8 mouse cellular contexts compared by ENCODE assay signal in the genomic region with DNA sequence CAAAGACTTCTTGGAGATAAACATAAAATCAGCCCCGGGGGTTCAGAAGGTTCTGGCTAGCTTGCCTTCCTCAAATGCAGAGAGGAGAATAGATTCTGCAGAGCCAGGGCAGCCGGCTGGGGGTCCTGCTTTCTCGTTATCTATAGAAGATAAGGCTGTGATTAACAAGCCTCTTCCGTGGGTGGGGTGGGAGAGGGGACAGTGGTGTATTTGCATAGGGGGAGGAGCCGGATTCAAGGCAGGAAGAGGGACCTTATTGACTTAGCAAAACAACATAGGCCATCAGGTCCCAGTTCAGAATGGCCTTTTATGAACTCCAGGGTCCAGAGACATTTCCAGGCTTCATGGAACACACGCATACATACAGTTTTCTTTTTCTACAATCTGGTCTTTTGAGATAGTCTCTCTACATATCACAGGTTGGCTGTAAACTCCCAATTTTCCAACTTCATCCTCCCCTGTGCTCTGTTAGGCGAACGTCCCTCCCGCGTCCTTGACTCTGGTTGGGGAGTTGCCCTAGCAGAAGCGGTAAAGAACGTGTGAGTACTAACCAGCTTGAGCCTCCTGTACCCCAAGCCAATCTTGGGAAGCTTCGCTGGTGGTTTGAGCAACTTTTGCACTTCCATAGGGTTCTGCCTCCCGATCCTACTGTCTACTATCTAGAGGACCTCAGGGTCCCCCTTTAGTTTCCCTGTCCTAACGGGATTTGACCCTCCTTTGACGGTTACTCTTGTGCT. TPM values are rescaled to one million over a fixed set of nuclear protein-coding genes. Genes with fewer than 3 reads are reported as not detected.
DNase-seq lines count a peak whose midpoint lies in the region; ATAC-seq and TF ChIP-seq lines count a peak whose summit lies in the region.

No protein-coding gene starts in this region.

- H3K4me2 ChIP-seq in midbrain, postnatal 0 days (ENCODE audit: low read depth, low read length, poor library complexity, severe bottlenecking) = peak overlapping the region; percentile 73

- ATAC-seq in midbrain, postnatal 0 days (ENCODE audit: low FRiP score) = no peak

- peaks cover 96% of the 10 kb centered on the region for H3K27me3 ChIP-seq in heart, embryonic 10.5 days (ENCODE audit: insufficient read depth, poor library complexity, severe bottlenecking)
- peaks cover 18% of the 10 kb centered on the region for H3K27me3 ChIP-seq in midbrain, postnatal 0 days (ENCODE audit: insufficient read depth, low read length)

- peaks cover 24% of the 10 kb centered on the region for H3K4me1 ChIP-seq in heart, embryonic 10.5 days
- H3K4me1 ChIP-seq in midbrain, postnatal 0 days (ENCODE audit: insufficient read depth, low read length) = no peaks in the 10 kb centered on the region

- 3% methylated on average over 16 of the region's 16 CpGs for WGBS in heart, embryonic 10.5 days
- WGBS in midbrain, postnatal 0 days = 12% methylated on average over 16 of the region's 16 CpGs

- DNase-seq in A20 (ENCODE audit: low read depth, low spot score) (peak; percentile 80), ES-CJ7 (ENCODE audit: low read depth, low spot score) (peak; percentile 25), liver (peak; percentile 53)
- no peak for DNase-seq in heart, embryonic 10.5 days (ENCODE audit: low spot score)
- no peak for DNase-seq in midbrain, postnatal 0 days (ENCODE audit: low spot score)
- no peak for DNase-seq in left cerebral cortex, adult 18-20 months (ENCODE audit: low spot score in 2 of 2)
- no peak for DNase-seq in frontal cortex, adult 2 months (ENCODE audit: extremely low spot score in 1 of 2, low spot score in 1 of 2)
- no peak for DNase-seq in cerebellum, adult 11-12 months

- no peak for TF ChIP-seq CTCF in midbrain, postnatal 0 days (IDR thresholded peaks at IDR 0.05)

- H3K27ac ChIP-seq in heart, embryonic 10.5 days = no peak overlapping the region
- H3K27ac ChIP-seq in midbrain, postnatal 0 days (ENCODE audit: low read depth, low read length) = no peak overlapping the region

- H3K9me3 ChIP-seq in heart, embryonic 10.5 days = no peaks in the 10 kb centered on the region
- H3K9me3 ChIP-seq in midbrain, postnatal 0 days (ENCODE audit: low read length) = no peaks in the 10 kb centered on the region

- H3K4me3 ChIP-seq in heart, embryonic 10.5 days = peak overlapping the region; percentile 57
- H3K4me3 ChIP-seq in midbrain, postnatal 0 days (ENCODE audit: low read depth, low read length) = peak overlapping the region; percentile 40

- H3K9ac ChIP-seq in midbrain, postnatal 0 days (replicated peaks; ENCODE audit: low read length, poor library complexity, severe bottlenecking) = no peak overlapping the region; the same call in 1 of the 2 replicates

- H3K36me3 ChIP-seq in heart, embryonic 10.5 days = no peaks in the 10 kb centered on the region
- peaks cover 15% of the 10 kb centered on the region for H3K36me3 ChIP-seq in midbrain, postnatal 0 days (ENCODE audit: insufficient read depth, low read length)

RNA-seq across cellular contexts. Expression of a gene that starts 0.7 kb away (rescaled TPM):
- polyA plus RNA-seq in heart, embryonic 10.5 days (2016; fragmentation: Nextera tagmentation; extraction: Ambion mirVana) = 0.86 and 2.4 TPM in 2 replicates
- total RNA-seq in midbrain, postnatal 0 days (2014; rRNA removed) = 0.47 and 1.8 TPM in 2 replicates
- polyA plus RNA-seq in midbrain, postnatal 0 days (2015; fragmentation: Nextera tagmentation; extraction: Ambion mirVana) = 0.75 and 1.4 TPM in 2 replicates
- 1 to 10 TPM in 1 of 2 experiments, under 1 TPM in 1; 0.74 to 1.3 TPM for total RNA-seq in left cerebral cortex, adult 18-20 months (2021)
- polyA plus RNA-seq in frontal cortex, adult 2 months (2012; rRNA removed) = 1.00 and 1.1 TPM in 2 replicates

RNA-seq across cellular contexts. Expression of a gene that starts 46.2 kb away (rescaled TPM):
- 78.3 and 89.1 TPM in 2 replicates for polyA plus RNA-seq in heart, embryonic 10.5 days (2016; fragmentation: Nextera tagmentation; extraction: Ambion mirVana)
- 92.0 and 94.5 TPM in 2 replicates for total RNA-seq in midbrain, postnatal 0 days (2014; rRNA removed)
- 56.9 and 59.6 TPM in 2 replicates for polyA plus RNA-seq in midbrain, postnatal 0 days (2015; fragmentation: Nextera tagmentation; extraction: Ambion mirVana)
- 10 to 100 TPM; 14.8 to 19.2 TPM for total RNA-seq in left cerebral cortex, adult 18-20 months (2021)
- polyA plus RNA-seq in frontal cortex, adult 2 months (2012; rRNA removed) = 19.1 and 20.6 TPM in 2 replicates

Comparison
In these comparisons a context has a peak if more than half of its experiments do, and no peak if none do; other contexts are left out.
1. DNase-seq: peak in A20 (single experiment), ES-CJ7 (single experiment) and liver (single experiment); none in heart, embryonic 10.5 days (single experiment), midbrain, postnatal 0 days (single experiment), left cerebral cortex, adult 18-20 months (0 of 2), frontal cortex, adult 2 months (0 of 2) and cerebellum, adult 11-12 months (single experiment).